Mouse (Mus musculus): Measurements from ENCODE around the gene Galnt16. TPM values are rescaled to one million over a fixed set of nuclear protein-coding genes. Genes with fewer than 3 reads are reported as not detected.

Galnt16 gene
- polyA plus RNA-seq, 1 experiment = 28.1 TPM

- DNase-seq (ENCODE audit: low read depth) = peak; percentile 80
- no peak for TF ChIP-seq POLR2A (IDR thresholded peaks at IDR 0.05; ENCODE audit: borderline replicate concordance, extremely low read depth, insufficient read depth, insufficient read length, poor library complexity, severe bottlenecking)
- peak; percentile 79 for TF ChIP-seq CTCF (IDR thresholded peaks at IDR 0.05; ENCODE audit: borderline replicate concordance, extremely low read depth, insufficient read depth, insufficient read length)
These were observed 155.1 kb downstream of the Galnt16 start for GRCm38 (mm10) chr12:80673170-80673569.

Other genes starting within 250 kb of the Galnt16 start
- gene Dcaf5, start 81.7 kb upstream of the Galnt16 start, polyA plus RNA-seq (2012; rRNA removed) = 39.6 and 53.7 TPM in 2 replicates
- 54.5 and 59.5 TPM in 2 replicates for gene Exd2, start 55.2 kb upstream of the Galnt16 start, polyA plus RNA-seq (2012; rRNA removed)
- gene Slc39a9, start 125.6 kb downstream of the Galnt16 start, polyA plus RNA-seq (2012; rRNA removed) = 33.4 and 38.2 TPM in 2 replicates
- gene Erh, start 126.1 kb downstream of the Galnt16 start, polyA plus RNA-seq (2012; rRNA removed) = 317 and 398 TPM in 2 replicates
- 2.0 and 3.5 TPM in 2 replicates for gene Plekhd1, start 174.3 kb downstream of the Galnt16 start, polyA plus RNA-seq (2012; rRNA removed)
- 13.0 and 15.3 TPM in 2 replicates for gene Ccdc177, start 242.4 kb downstream of the Galnt16 start, polyA plus RNA-seq (2012; rRNA removed)